Mouse (Mus musculus) small intestine, adult 2 months (tissue): ENCODE results near the gene Krt28.

Experiments
- CTCF ChIP-seq: fragments of 200-500 bp; IDR thresholded peaks from 2 replicates; pipeline ENCODE4 v1.5.1; 2012; ENCODE audit warnings: low read depth, mild to moderate bottlenecking, control low read depth, inconsistent platforms, low read length, moderate library complexity, mixed read lengths; ENCODE audit not compliant: insufficient replicate concordance, insufficient read length; ENCODE audit errors: extremely low read depth
- POLR2A ChIP-seq: fragments of 200-500 bp; IDR thresholded peaks from 2 replicates; pipeline ENCODE4 v1.6.1; 2012; ENCODE audit warnings: low read depth, mild to moderate bottlenecking, control low read depth, inconsistent platforms, low read length, moderate library complexity

DNA sequence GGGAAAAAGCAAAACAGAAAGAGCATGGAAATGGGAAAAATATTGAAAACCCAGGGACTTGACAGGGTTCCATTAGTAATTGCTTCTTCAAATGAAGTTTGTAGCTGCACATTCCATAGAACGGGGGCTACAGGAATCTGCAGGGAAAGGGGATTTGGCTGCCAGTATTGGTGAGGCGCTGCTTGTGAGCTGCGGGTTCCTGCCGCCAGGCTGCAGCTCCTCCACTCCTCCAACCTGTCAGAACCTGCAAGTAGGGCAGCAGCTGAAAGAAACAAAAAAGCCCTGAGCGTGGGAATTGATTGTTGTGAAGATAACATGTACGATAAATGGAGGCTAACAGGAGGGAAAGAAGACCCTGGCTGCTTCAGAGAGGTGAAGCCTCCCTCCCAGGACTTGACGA is 16.2 kb upstream of the Krt28 start:
- no peak for TF ChIP-seq POLR2A
- no peak for TF ChIP-seq CTCF
